Mouse (Mus musculus) limb, embryonic 13.5 days (tissue): ENCODE data around the gene Skint5. TPM values are rescaled to one million over a fixed set of nuclear protein-coding genes. Genes with fewer than 3 reads are reported as not detected.
"Not testable (repeated sequence)": the region's sequence is repeated elsewhere in the genome, so short reads cannot be mapped to it uniquely, and the experiment has no call there.

ENCODE experiments used
- ATAC-seq: fragments of 200-750 bp; cut with Nextera tagmentation; 2 replicates; pipeline ENCODE4 v1.8.0; 2017; ENCODE audit warnings: low read depth, moderate number of reproducible peaks, moderate TSS enrichment; ENCODE audit not compliant: low FRiP score
- H3K27ac ChIP-seq: fragments of 300-500 bp; sonication (generic); 2 replicates; pipeline ENCODE4 v1.5.1; 2015; ENCODE audit warnings: inconsistent platforms, mild to moderate bottlenecking, moderate library complexity
- H3K27me3 ChIP-seq: fragments of 300-500 bp; sonication (generic); 2 replicates; pipeline ENCODE4 v1.6.1; 2015; ENCODE audit warnings: mild to moderate bottlenecking, inconsistent platforms
- H3K36me3 ChIP-seq: fragments of 300-500 bp; sonication (generic); 2 replicates; pipeline ENCODE4 v1.6.1; 2015; ENCODE audit warnings: inconsistent platforms, mild to moderate bottlenecking, moderate library complexity
- H3K4me1 ChIP-seq: fragments of 300-500 bp; sonication (generic); 2 replicates; pipeline ENCODE4 v1.6.1; 2015; ENCODE audit warnings: inconsistent platforms
- H3K4me2 ChIP-seq: fragments of 300-500 bp; sonication (generic); replicated peaks from 2 replicates; pipeline ENCODE4 v1.6.1; 2015; ENCODE audit warnings: inconsistent platforms, mild to moderate bottlenecking, moderate library complexity
- H3K4me3 ChIP-seq: fragments of 300-500 bp; sonication (generic); 2 replicates; pipeline ENCODE4 v1.5.1; 2015; ENCODE audit warnings: moderate library complexity, mild to moderate bottlenecking, inconsistent platforms
- H3K9ac ChIP-seq: fragments of 300-500 bp; sonication (generic); 2 replicates; pipeline ENCODE4 v1.6.1; 2015; ENCODE audit warnings: mild to moderate bottlenecking, inconsistent platforms
- H3K9me3 ChIP-seq: fragments of 300-500 bp; sonication (generic); 2 replicates; pipeline ENCODE4 v1.6.1; 2016; ENCODE audit warnings: inconsistent platforms
- WGBS: fragments of 180-500 bp; shearing (Covaris S2); methylation state at CpG from one replicate; pipeline ENCODE4 v1.1.7; 2015; 5-methylcytosine and 5-hydroxymethylcytosine counted together
- polyA plus RNA-seq: library from polyadenylated mRNA; unstranded; fragments of >200 nt; fragmentation: Nextera tagmentation; extraction: Ambion mirVana; gene quantifications from 2 replicates; pipeline ENCODE4 v1.2.1, GENCODE M21; 2015

The Skint5 gene
- polyA plus RNA-seq = not detected in 2 replicates

GRCm38 (mm10) chr4:113999403-113999802 lies at the start of gene Skint5:
Skint5 (minus strand) TSS chr4:113999503.
- no peak for ATAC-seq
- H3K27ac ChIP-seq = no peak within 1 kb of the TSS
- H3K9ac ChIP-seq = no peak within 1 kb of the TSS
- H3K4me1 ChIP-seq = no peaks in the 10 kb centered on the region
- H3K27me3 ChIP-seq = no peaks in the 10 kb centered on the region
- WGBS = 93% methylated on average over 3 of the region's 3 CpGs
- H3K4me2 ChIP-seq = no peak within 1 kb of the TSS
- no peak within 1 kb of the TSS for H3K4me3 ChIP-seq
- H3K36me3 ChIP-seq = no peaks in the 10 kb centered on the region
- peaks cover 11% of the 10 kb centered on the region; the same call in 1 of the 2 replicates for H3K9me3 ChIP-seq

GRCm38 (mm10) chr4:113957343-113957742 lies 42.0 kb downstream of the Skint5 start:
- Histone ChIP-seq H3K27me3 (no peaks in the 10 kb centered on the region), H3K4me3 (no peak overlapping the region), H3K9me3 (peaks cover 20% of the 10 kb centered on the region), H3K27ac (no peak overlapping the region), H3K9ac (no peak overlapping the region), H3K4me1 (no peaks in the 10 kb centered on the region), H3K36me3 (no peaks in the 10 kb centered on the region), H3K4me2 (no peak overlapping the region)
- ATAC-seq = no peak
- 50% methylated on average over 1 of the region's 1 CpGs for WGBS

DNA sequence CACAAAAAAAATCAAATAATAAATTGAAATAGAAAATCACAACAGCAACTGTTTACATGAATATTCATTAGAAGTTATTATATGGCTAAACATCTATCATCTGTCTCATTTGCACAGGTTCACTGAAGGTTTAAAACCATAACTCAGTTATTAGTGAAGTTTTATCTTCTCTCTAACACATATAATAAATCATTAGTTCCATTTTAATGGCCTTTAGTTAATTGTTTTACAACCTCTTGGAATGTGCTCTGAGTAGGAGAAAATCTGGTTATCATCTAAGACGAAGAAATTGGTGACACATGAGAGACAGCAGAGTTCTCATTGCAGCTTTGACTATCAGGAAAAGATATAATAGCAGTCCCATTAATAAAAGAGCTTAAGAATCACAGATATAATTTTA lies 235.1 kb downstream of the Skint5 start:
- Histone ChIP-seq H3K4me2 (no peak overlapping the region), H3K27ac (no peak overlapping the region), H3K9me3 (0 out of 2 replicates have a peak, but pooled peaks cover 3% of the 10 kb centered on the region), H3K9ac (no peak overlapping the region), H3K4me3 (no peak overlapping the region), H3K27me3 (no peaks in the 10 kb centered on the region), H3K4me1 (no peaks in the 10 kb centered on the region), H3K36me3 (no peaks in the 10 kb centered on the region)
- ATAC-seq = no peak
- WGBS = 43% methylated on average over 1 of the region's 1 CpGs

GRCm38 (mm10) chr4:113763684-113764083 lies 235.6 kb downstream of the Skint5 start:
- H3K27me3 ChIP-seq = no peaks in the 10 kb centered on the region
- H3K36me3 ChIP-seq = no peaks in the 10 kb centered on the region
- no peak overlapping the region for H3K4me2 ChIP-seq
- no peak for ATAC-seq
- no peak overlapping the region for H3K9ac ChIP-seq
- H3K9me3 ChIP-seq = 0 out of 2 replicates have a peak, but pooled peaks cover 3% of the 10 kb centered on the region
- H3K4me1 ChIP-seq = no peaks in the 10 kb centered on the region
- 45% methylated on average over 1 of the region's 1 CpGs for WGBS
- no peak overlapping the region for H3K4me3 ChIP-seq
- no peak overlapping the region for H3K27ac ChIP-seq

DNA sequence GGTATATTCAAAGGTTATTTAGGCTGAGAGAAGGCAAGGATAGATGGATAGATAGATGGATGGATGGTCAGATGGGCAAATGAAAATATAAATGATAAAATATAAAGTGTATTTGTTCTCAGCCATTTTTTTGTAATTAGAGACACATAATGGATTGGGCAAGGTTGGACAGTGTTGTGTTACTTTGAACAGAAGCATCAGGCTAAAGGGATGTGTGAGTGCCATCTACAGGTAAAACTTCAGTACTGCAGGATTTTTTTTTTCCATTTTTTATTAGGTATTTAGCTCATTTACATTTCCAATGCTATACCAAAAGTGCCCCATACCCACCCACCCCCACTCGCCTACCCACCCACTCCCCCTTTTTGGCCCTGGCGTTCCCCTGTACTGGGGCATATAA lies 551.1 kb downstream of the Skint5 start:
- not testable (repeated sequence) for H3K4me2 ChIP-seq, H3K4me1 ChIP-seq, ATAC-seq, H3K27me3 ChIP-seq, H3K27ac ChIP-seq, H3K36me3 ChIP-seq, H3K4me3 ChIP-seq, H3K9ac ChIP-seq
- WGBS = 59% methylated on average over 2 of the region's 2 CpGs
- peaks cover 25% of the 10 kb centered on the region for H3K9me3 ChIP-seq

Other genes with a start within 250 kb of the Skint5 start
- gene Skint11, start 163.9 kb upstream of the Skint5 start, polyA plus RNA-seq = not detected in 2 replicates